Mouse (Mus musculus) forebrain, embryonic 14.5 days (tissue): ENCODE measurements around the gene Ccdc186. TPM values are rescaled to one million over a fixed set of nuclear protein-coding genes. Genes with fewer than 3 reads are reported as not detected.
"Not testable (repeated sequence)": the region's sequence is repeated elsewhere in the genome, so short reads cannot be mapped to it uniquely, and the experiment has no call there.

Source experiments
- ATAC-seq: fragments of 200-750 bp; cut with Nextera tagmentation; 2 replicates; pipeline ENCODE4 v1.8.0; 2017; ENCODE audit warnings: mild to moderate bottlenecking, moderate library complexity
- DNase-seq: peaks from one replicate; pipeline ENCODE4 v3.0.0-alpha.2; 2015; ENCODE audit warnings: low spot score
- H3K27ac ChIP-seq: fragments of 300-500 bp; sonication (generic); 2 replicates; pipeline ENCODE4 v1.5.1; 2014; ENCODE audit warnings: low read depth, mild to moderate bottlenecking, control low read depth, low read length, moderate library complexity
- H3K27me3 ChIP-seq: fragments of 300-500 bp; sonication (generic); replicated peaks from 2 replicates; pipeline ENCODE4 v1.6.1; 2014; ENCODE audit warnings: low read length, control low read depth, mixed read lengths; ENCODE audit not compliant: control insufficient read depth, insufficient read depth
- H3K36me3 ChIP-seq: fragments of 300-500 bp; sonication (generic); 2 replicates; pipeline ENCODE4 v1.6.1; 2014; ENCODE audit warnings: low read length, control low read depth; ENCODE audit not compliant: control insufficient read depth, insufficient read depth
- H3K4me1 ChIP-seq: fragments of 300-500 bp; sonication (generic); 2 replicates; pipeline ENCODE4 v1.6.1; 2014; ENCODE audit warnings: antibody characterized with exemption, low read length, control low read depth; ENCODE audit not compliant: control insufficient read depth, insufficient read depth
- H3K4me2 ChIP-seq: fragments of 300-500 bp; sonication (generic); 2 replicates; pipeline ENCODE4 v1.6.1; 2014; ENCODE audit warnings: mild to moderate bottlenecking, control low read depth, low read length
- H3K4me3 ChIP-seq: fragments of 300-500 bp; sonication (generic); 2 replicates; pipeline ENCODE4 v1.5.1; 2014; ENCODE audit warnings: low read depth, low read length, control low read depth
- H3K9ac ChIP-seq: fragments of 300-500 bp; sonication (generic); 2 replicates; pipeline ENCODE4 v1.6.1; 2014; ENCODE audit warnings: mild to moderate bottlenecking, low read length, control low read depth, moderate library complexity
- H3K9me3 ChIP-seq: fragments of 300-500 bp; sonication (generic); replicated peaks from 2 replicates; pipeline ENCODE4 v1.6.1; 2016; ENCODE audit warnings: low read length, control low read depth, mixed read lengths; ENCODE audit not compliant: control insufficient read depth
- WGBS: fragments of 180-500 bp; shearing (Covaris S2); extraction: QIAGEN DNeasy Blood & Tissue Kit; methylation state at CpG from one replicate; pipeline ENCODE4 v1.1.7; 2014; 5-methylcytosine and 5-hydroxymethylcytosine counted together
- polyA plus RNA-seq: library from polyadenylated mRNA; unstranded; fragments of >200 nt; fragmentation: Nextera tagmentation; extraction: Ambion mirVana; gene quantifications from 2 replicates; pipeline ENCODE4 v1.2.1, GENCODE M21; 2014

Gene Ccdc186
- polyA plus RNA-seq, 1 experiment from 2014 or later = 21.2 TPM

- DNase-seq (no peak), ATAC-seq (no peak)
- Histone ChIP-seq H3K4me1 (no peaks in the 10 kb centered on the region), H3K4me2 (no peak overlapping the region), H3K27me3 (no peaks in the 10 kb centered on the region), H3K27ac (no peak overlapping the region), H3K9ac (no peak overlapping the region), H3K36me3 (peaks cover 37% of the 10 kb centered on the region), H3K9me3 (no peaks in the 10 kb centered on the region), H3K4me3 (no peak overlapping the region)
- WGBS = 92% methylated on average over 7 of the region's 7 CpGs
These were observed 34.1 kb downstream of the Ccdc186 start for GRCm38 (mm10) chr19:56787911-56788310.

DNA sequence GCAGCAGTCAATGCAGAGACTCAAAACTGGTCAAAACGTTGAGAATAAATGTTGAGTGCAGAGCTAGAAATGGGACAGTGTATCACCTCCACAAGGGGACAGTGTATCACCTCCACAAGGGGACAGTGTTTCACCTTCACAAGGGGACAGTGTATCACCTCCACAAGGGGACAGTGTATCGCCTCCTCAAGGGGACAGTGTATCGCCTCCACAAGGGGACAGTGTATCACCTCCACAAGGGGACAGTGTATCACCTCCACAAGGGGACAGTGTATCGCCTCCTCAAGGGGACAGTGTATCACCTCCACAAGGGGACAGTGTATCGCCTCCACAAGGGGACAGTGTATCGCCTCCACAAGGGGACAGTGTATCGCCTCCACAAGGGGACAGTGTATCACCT, 43.5 kb downstream of the Ccdc186 start:
- DNase-seq, H3K4me2 ChIP-seq, H3K9me3 ChIP-seq, H3K27ac ChIP-seq, H3K27me3 ChIP-seq, H3K36me3 ChIP-seq, H3K9ac ChIP-seq, H3K4me3 ChIP-seq, ATAC-seq: not testable (repeated sequence)
- peaks cover 13% of the 10 kb centered on the region for H3K4me1 ChIP-seq
- 86% methylated on average over 7 of the region's 7 CpGs for WGBS

- 52% methylated on average over 16 of the region's 16 CpGs for whole genome bisulfite sequencing
- H3K4me3 ChIP-seq = no peak overlapping the region
- DNase-seq (peak; percentile 69), ATAC-seq (peak; percentile 65; the same call in 1 of the 2 replicates)
- no peaks in the 10 kb centered on the region for H3K9me3 ChIP-seq
- H3K27me3 ChIP-seq = peaks cover 8% of the 10 kb centered on the region; the same call in 1 of the 2 replicates
- H3K4me1 ChIP-seq = peaks cover 18% of the 10 kb centered on the region
- H3K4me2 ChIP-seq = no peak overlapping the region
- H3K36me3 ChIP-seq = no peaks in the 10 kb centered on the region
- H3K27ac ChIP-seq = no peak overlapping the region
- no peak overlapping the region for H3K9ac ChIP-seq
These were observed 45.1 kb downstream of the Ccdc186 start for GRCm38 (mm10) chr19:56776719-56777382.

DNA sequence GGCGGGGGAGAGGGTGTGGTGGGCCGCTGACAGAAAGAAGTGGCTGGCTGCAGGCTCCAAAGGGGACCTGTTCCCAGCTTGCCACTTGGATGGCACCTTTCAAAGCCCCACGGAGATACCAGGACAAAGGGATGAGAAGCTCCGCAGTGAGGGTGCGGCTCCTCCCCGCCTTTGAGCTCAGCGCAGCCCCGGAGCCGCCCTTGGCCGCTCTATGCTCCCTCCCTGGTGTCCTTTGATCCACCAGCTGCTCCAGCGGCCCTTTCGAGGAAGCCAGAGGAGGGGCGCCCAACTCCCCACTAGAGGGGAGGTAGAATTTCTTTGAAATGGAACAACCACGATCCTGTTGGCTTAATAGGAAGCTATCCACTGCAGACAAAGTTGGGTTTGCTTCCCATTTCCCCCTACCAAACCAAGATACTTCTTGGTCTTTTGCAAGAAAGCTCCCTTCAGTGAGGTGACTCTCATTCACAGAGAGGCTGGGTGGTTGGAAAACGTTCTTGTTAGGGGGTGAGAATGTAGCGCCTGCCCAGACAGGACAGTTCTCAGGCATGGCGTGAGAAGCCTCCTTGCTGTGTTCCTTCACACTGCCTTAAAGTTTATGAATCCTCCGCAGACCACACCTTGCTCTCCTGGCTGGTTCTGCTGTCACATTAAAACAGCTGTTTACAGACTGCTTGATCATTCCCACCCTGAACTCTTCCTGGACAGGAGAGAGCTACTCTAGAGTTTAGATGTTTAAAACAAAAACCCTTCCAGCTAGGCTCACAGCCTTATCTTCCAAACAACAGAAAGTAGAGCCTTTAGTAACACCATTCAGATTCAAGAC, 45.9 kb downstream of the Ccdc186 start:
- peaks cover 8% of the 10 kb centered on the region; the same call in 1 of the 2 replicates for H3K27me3 ChIP-seq
- no peaks in the 10 kb centered on the region for H3K36me3 ChIP-seq
- peaks cover 18% of the 10 kb centered on the region for H3K4me1 ChIP-seq
- H3K9ac ChIP-seq = peak overlapping the region; percentile 48
- 10% methylated on average over 18 of the region's 18 CpGs for WGBS
- no peaks in the 10 kb centered on the region for H3K9me3 ChIP-seq
- peak overlapping the region; percentile 48 for H3K4me2 ChIP-seq
- peak overlapping the region; percentile 10; the same call in 1 of the 2 replicates for H3K4me3 ChIP-seq
- DNase-seq (peak; percentile 27), ATAC-seq (0 out of 2 replicates have a peak, but pooled peaks have one; percentile 44)
- H3K27ac ChIP-seq = no peak overlapping the region

- no peaks in the 10 kb centered on the region for H3K36me3 ChIP-seq
- peak overlapping the region; percentile 48 for H3K4me2 ChIP-seq
- WGBS = 29% methylated on average over 24 of the region's 24 CpGs
- peaks cover 18% of the 10 kb centered on the region for H3K4me1 ChIP-seq
- H3K4me3 ChIP-seq = peak overlapping the region; percentile 10; the same call in 1 of the 2 replicates
- peak; percentile 54 for DNase-seq
- no peak for ATAC-seq
- H3K27me3 ChIP-seq = peaks cover 8% of the 10 kb centered on the region; the same call in 1 of the 2 replicates
- peak overlapping the region; percentile 48 for H3K9ac ChIP-seq
- no peak overlapping the region for H3K27ac ChIP-seq
- no peaks in the 10 kb centered on the region for H3K9me3 ChIP-seq
These were observed 46.8 kb downstream of the Ccdc186 start for GRCm38 (mm10) chr19:56774971-56775892.

DNA sequence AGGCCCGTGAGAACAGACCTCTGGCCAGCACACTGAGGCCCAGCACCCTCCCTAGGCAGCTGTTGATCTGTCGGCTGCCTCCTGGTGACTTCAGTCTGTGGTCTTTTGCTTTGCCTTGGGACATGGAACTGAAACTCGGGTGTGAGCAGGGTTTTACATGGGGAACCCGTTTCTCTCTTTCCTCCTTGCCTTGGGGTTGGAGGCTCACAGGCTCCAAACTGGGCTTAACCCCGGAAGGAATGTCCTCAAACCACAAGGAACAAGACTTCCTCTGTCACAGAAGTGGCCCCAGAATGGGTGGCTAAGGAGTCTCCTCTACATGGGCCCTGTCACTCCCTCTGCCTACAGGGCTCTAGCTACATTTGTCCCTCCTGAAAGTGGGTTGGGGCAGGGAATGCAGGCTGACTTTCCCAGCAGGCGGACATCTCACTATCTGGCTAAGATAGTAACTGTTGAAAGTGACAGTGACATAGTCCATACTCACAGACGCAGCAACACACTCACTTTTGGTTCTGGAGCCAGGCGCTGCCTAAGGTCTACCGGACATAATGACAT, 47.5 kb downstream of the Ccdc186 start:
- Histone ChIP-seq H3K27ac (no peak overlapping the region), H3K4me2 (no peak overlapping the region), H3K36me3 (no peaks in the 10 kb centered on the region), H3K4me1 (peaks cover 18% of the 10 kb centered on the region), H3K9me3 (no peaks in the 10 kb centered on the region), H3K9ac (no peak overlapping the region), H3K27me3 (peaks cover 8% of the 10 kb centered on the region; the same call in 1 of the 2 replicates), H3K4me3 (no peak overlapping the region)
- WGBS = 59% methylated on average over 9 of the region's 9 CpGs
- no peak for ATAC-seq
- DNase-seq = no peak

- DNase-seq (peak; percentile 58), ATAC-seq (peak; percentile 38; the same call in 1 of the 2 replicates)
- H3K9ac ChIP-seq = no peak overlapping the region
- no peaks in the 10 kb centered on the region for H3K36me3 ChIP-seq
- no peak overlapping the region for H3K4me2 ChIP-seq
- H3K27me3 ChIP-seq = peaks cover 8% of the 10 kb centered on the region; the same call in 1 of the 2 replicates
- peaks cover 18% of the 10 kb centered on the region for H3K4me1 ChIP-seq
- 9% methylated on average over 10 of the region's 10 CpGs for whole genome bisulfite sequencing
- no peak overlapping the region for H3K27ac ChIP-seq
- no peaks in the 10 kb centered on the region for H3K9me3 ChIP-seq
- H3K4me3 ChIP-seq = no peak overlapping the region
These were observed 48.5 kb downstream of the Ccdc186 start for GRCm38 (mm10) chr19:56773393-56773971.

DNA sequence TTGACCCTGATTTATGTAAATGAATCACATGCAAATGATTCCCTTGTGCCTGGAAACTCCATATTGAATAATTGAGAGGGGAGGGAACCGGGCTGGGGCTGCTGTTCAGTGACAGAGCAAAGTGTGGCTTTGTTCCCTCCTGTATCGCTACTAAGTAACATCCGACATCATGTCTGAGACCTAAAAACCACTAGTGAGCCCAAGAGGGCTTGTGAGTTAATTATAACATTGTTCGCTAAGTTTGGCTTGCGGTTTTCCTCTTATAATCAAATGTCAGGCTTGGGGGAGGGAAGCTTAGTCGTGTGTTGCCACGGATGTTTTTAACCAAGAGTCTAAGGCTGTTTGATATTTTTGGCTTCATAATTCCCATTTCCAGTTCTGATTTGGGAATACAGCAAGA, 49.8 kb downstream of the Ccdc186 start:
- Histone ChIP-seq H3K4me3 (no peak overlapping the region), H3K36me3 (no peaks in the 10 kb centered on the region), H3K4me1 (peaks cover 18% of the 10 kb centered on the region), H3K9ac (no peak overlapping the region), H3K27ac (no peak overlapping the region), H3K9me3 (no peaks in the 10 kb centered on the region), H3K4me2 (no peak overlapping the region), H3K27me3 (peaks cover 8% of the 10 kb centered on the region; the same call in 1 of the 2 replicates)
- ATAC-seq (no peak), DNase-seq (no peak)
- 60% methylated on average over 7 of the region's 7 CpGs for WGBS
